Mouse (Mus musculus) hindbrain, embryonic 15.5 days (tissue): ENCODE measurements around the gene Sgca. TPM values are rescaled to one million over a fixed set of nuclear protein-coding genes. Genes with fewer than 3 reads are reported as not detected.

Experiments
- ATAC-seq: fragments of 200-750 bp; cut with Nextera tagmentation; 2 replicates; pipeline ENCODE4 v1.8.0; 2017; ENCODE audit warnings: low read depth, moderate number of reproducible peaks, moderate TSS enrichment; ENCODE audit not compliant: low FRiP score
- H3K27ac ChIP-seq: fragments of 300-500 bp; sonication (generic); replicated peaks from 2 replicates; pipeline ENCODE4 v1.5.1; 2015; ENCODE audit warnings: mild to moderate bottlenecking, inconsistent platforms
- H3K27me3 ChIP-seq: fragments of 300-500 bp; sonication (generic); 2 replicates; pipeline ENCODE4 v1.6.1; 2015; ENCODE audit warnings: control low read depth, inconsistent platforms
- H3K36me3 ChIP-seq: fragments of 300-500 bp; sonication (generic); 2 replicates; pipeline ENCODE4 v1.6.1; 2015; ENCODE audit warnings: control low read depth, inconsistent platforms
- H3K4me1 ChIP-seq: fragments of 300-500 bp; sonication (generic); replicated peaks from 2 replicates; pipeline ENCODE4 v1.6.1; 2015; ENCODE audit warnings: control low read depth, inconsistent platforms
- H3K4me2 ChIP-seq: fragments of 300-500 bp; sonication (generic); 2 replicates; pipeline ENCODE4 v1.6.1; 2015; ENCODE audit warnings: moderate library complexity, mild to moderate bottlenecking, inconsistent platforms
- H3K4me3 ChIP-seq: fragments of 300-500 bp; sonication (generic); 2 replicates; pipeline ENCODE4 v1.5.1; 2015; ENCODE audit warnings: mild to moderate bottlenecking, inconsistent platforms
- H3K9ac ChIP-seq: fragments of 300-500 bp; sonication (generic); 2 replicates; pipeline ENCODE4 v1.6.1; 2015; ENCODE audit warnings: inconsistent platforms
- H3K9me3 ChIP-seq: fragments of 300-500 bp; sonication (generic); 2 replicates; pipeline ENCODE4 v1.6.1; 2016; ENCODE audit warnings: control low read depth, inconsistent platforms
- WGBS: fragments of 180-500 bp; shearing (Covaris S2); methylation state at CpG from one replicate; pipeline ENCODE4 v1.1.7; 2015; 5-methylcytosine and 5-hydroxymethylcytosine counted together
- polyA plus RNA-seq: library from polyadenylated mRNA; unstranded; fragments of >200 nt; fragmentation: Nextera tagmentation; extraction: Ambion mirVana; gene quantifications from 2 replicates; pipeline ENCODE4 v1.2.1, GENCODE M21; 2015

The Sgca gene
- polyA plus RNA-seq, 1 experiment from 2014 or later, result 0.19 TPM

- H3K4me1 ChIP-seq, result 0 out of 2 replicates have a peak, but pooled peaks cover 9% of the 10 kb centered on the region
- no peaks in the 10 kb centered on the region for H3K27me3 ChIP-seq
- no peak overlapping the region for H3K4me3 ChIP-seq
- no peaks in the 10 kb centered on the region for H3K36me3 ChIP-seq
- no peak for ATAC-seq
- WGBS, result 89% methylated on average over 9 of the region's 9 CpGs
- no peak overlapping the region for H3K9ac ChIP-seq
- peak overlapping the region; percentile 58 for H3K27ac ChIP-seq
- no peak overlapping the region for H3K4me2 ChIP-seq
- H3K9me3 ChIP-seq, result no peaks in the 10 kb centered on the region
Measured at GRCm38 (mm10) chr11:94957693-94958064, 18.4 kb downstream of the Sgca start.

GRCm38 (mm10) chr11:94955103-94955502 is 21.0 kb downstream of the Sgca start:
- Histone ChIP-seq H3K27me3 (no peaks in the 10 kb centered on the region), H3K9me3 (no peaks in the 10 kb centered on the region), H3K4me3 (no peak overlapping the region), H3K36me3 (no peaks in the 10 kb centered on the region), H3K4me2 (no peak overlapping the region), H3K27ac (no peak overlapping the region), H3K4me1 (peaks cover 15% of the 10 kb centered on the region; the same call in 1 of the 2 replicates), H3K9ac (no peak overlapping the region)
- no peak for ATAC-seq
- 68% methylated on average over 9 of the region's 9 CpGs for WGBS

DNA sequence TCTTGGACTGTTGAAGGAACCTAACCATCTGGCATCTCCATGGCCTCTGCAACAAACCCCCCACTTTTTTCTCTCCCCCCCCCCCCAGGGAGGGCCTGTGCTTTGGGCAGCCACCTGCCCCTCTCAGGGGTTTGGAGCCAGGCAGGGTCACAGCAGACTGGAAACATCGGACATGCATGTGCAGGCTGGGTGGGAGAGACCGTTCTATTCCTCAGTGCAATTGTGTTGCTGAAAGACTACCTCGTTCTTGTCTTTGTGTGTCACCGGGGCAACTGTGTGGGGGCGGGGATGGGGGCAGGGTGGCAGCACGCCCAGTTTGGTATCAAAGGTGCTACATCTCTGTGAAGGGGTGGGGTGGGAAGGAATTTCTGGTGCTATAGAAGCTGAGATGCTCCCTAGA is 24.0 kb downstream of the Sgca start:
- no peak overlapping the region for H3K4me3 ChIP-seq
- peaks cover 6% of the 10 kb centered on the region; the same call in 1 of the 2 replicates for H3K4me1 ChIP-seq
- H3K27me3 ChIP-seq, result no peaks in the 10 kb centered on the region
- 3% methylated on average over 6 of the region's 6 CpGs for WGBS
- H3K36me3 ChIP-seq, result no peaks in the 10 kb centered on the region
- H3K27ac ChIP-seq, result no peak overlapping the region
- ATAC-seq, result no peak
- H3K9me3 ChIP-seq, result no peaks in the 10 kb centered on the region
- no peak overlapping the region for H3K9ac ChIP-seq
- no peak overlapping the region for H3K4me2 ChIP-seq

GRCm38 (mm10) chr11:94945236-94945635 is 30.9 kb downstream of the Sgca start:
- no peaks in the 10 kb centered on the region for H3K36me3 ChIP-seq
- no peak for ATAC-seq
- 87% methylated on average over 12 of the region's 12 CpGs for WGBS

GRCm38 (mm10) chr11:94944295-94944694 is 31.8 kb downstream of the Sgca start:
- Histone ChIP-seq H3K36me3 (no peaks in the 10 kb centered on the region), H3K4me3 (no peak overlapping the region), H3K9ac (no peak overlapping the region), H3K4me1 (no peaks in the 10 kb centered on the region), H3K27ac (no peak overlapping the region), H3K4me2 (no peak overlapping the region), H3K9me3 (no peaks in the 10 kb centered on the region), H3K27me3 (peaks cover 8% of the 10 kb centered on the region; the same call in 1 of the 2 replicates)
- 24% methylated on average over 8 of the region's 8 CpGs for WGBS
- no peak for ATAC-seq

More at GRCm38 (mm10) chr11:94945236-94945635, 30.9 kb downstream of the Sgca start:
- no peak overlapping the region for H3K4me2 ChIP-seq
- no peak overlapping the region for H3K4me3 ChIP-seq
- no peaks in the 10 kb centered on the region for H3K4me1 ChIP-seq
- H3K9me3 ChIP-seq, result no peaks in the 10 kb centered on the region
- no peak overlapping the region for H3K9ac ChIP-seq
- no peak overlapping the region for H3K27ac ChIP-seq
- 0 out of 2 replicates have a peak, but pooled peaks cover 4% of the 10 kb centered on the region for H3K27me3 ChIP-seq

DNA sequence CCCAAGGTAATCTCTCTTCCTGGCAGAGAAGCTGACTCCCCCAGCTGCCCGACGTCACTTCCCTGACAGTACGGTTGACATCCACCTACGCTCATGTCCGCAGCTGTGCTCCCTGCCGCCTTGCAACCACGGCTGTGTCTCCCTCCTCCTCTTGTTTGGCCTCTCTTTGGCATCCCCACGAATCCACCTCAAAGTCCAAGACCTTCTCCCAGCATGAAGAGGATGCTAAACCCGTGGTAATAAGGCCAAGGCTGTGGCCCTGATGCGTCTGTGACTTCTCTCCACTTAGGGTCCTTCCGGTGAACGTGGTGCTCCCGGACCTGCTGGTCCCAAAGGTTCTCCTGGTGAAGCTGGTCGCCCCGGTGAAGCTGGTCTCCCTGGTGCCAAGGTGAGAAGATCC is 33.1 kb downstream of the Sgca start:
- no peak overlapping the region for H3K4me2 ChIP-seq
- WGBS, result 84% methylated on average over 15 of the region's 15 CpGs
- ATAC-seq, result no peak

GRCm38 (mm10) chr11:94942282-94943023 is 33.7 kb downstream of the Sgca start:
- Histone ChIP-seq H3K27ac (no peak overlapping the region), H3K4me3 (no peak overlapping the region), H3K9me3 (no peaks in the 10 kb centered on the region), H3K4me1 (peaks cover 8% of the 10 kb centered on the region), H3K36me3 (no peaks in the 10 kb centered on the region), H3K9ac (no peak overlapping the region), H3K27me3 (peaks cover 26% of the 10 kb centered on the region), H3K4me2 (no peak overlapping the region)
- WGBS, result 51% methylated on average over 13 of the region's 13 CpGs
- no peak for ATAC-seq

More for the DNA sequence above, 33.1 kb downstream of the Sgca start:
- no peaks in the 10 kb centered on the region for H3K9me3 ChIP-seq
- no peak overlapping the region for H3K9ac ChIP-seq
- H3K4me3 ChIP-seq, result no peak overlapping the region
- H3K36me3 ChIP-seq, result no peaks in the 10 kb centered on the region
- H3K27ac ChIP-seq, result no peak overlapping the region
- H3K4me1 ChIP-seq, result 0 out of 2 replicates have a peak, but pooled peaks cover 2% of the 10 kb centered on the region
- H3K27me3 ChIP-seq, result peaks cover 20% of the 10 kb centered on the region

DNA sequence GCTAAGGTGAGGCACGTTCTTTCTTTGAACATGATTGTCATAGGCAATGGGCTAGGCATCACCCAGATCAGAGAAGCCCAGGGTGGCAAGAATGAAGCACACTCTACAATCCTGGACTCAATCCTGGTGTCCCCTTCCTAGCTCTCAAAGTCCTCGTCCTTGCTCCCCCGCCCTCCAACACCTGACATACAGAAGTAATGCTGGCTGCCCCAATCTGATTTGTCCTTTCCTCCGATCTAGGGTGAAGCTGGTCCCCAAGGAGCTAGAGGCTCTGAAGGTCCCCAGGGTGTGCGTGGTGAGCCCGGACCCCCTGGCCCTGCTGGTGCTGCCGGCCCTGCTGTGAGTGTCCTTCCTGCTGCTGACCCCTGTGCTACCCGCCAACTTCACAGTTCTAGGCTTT is 34.4 kb downstream of the Sgca start:
- no peak overlapping the region for H3K4me3 ChIP-seq
- no peaks in the 10 kb centered on the region for H3K36me3 ChIP-seq
- H3K9ac ChIP-seq, result no peak overlapping the region
- no peak overlapping the region for H3K27ac ChIP-seq
- H3K4me2 ChIP-seq, result no peak overlapping the region
- 86% methylated on average over 8 of the region's 8 CpGs for WGBS
- H3K4me1 ChIP-seq, result peaks cover 13% of the 10 kb centered on the region
- no peaks in the 10 kb centered on the region for H3K9me3 ChIP-seq
- peaks cover 31% of the 10 kb centered on the region for H3K27me3 ChIP-seq
- ATAC-seq, result no peak

- H3K27me3 ChIP-seq, result peaks cover 37% of the 10 kb centered on the region
- WGBS, result 43% methylated on average over 9 of the region's 9 CpGs
- ATAC-seq, result no peak
- H3K4me1 ChIP-seq, result peaks cover 16% of the 10 kb centered on the region
- no peaks in the 10 kb centered on the region for H3K36me3 ChIP-seq
- H3K4me3 ChIP-seq, result no peak overlapping the region
- H3K9ac ChIP-seq, result no peak overlapping the region
- H3K9me3 ChIP-seq, result no peaks in the 10 kb centered on the region
- no peak overlapping the region for H3K27ac ChIP-seq
- H3K4me2 ChIP-seq, result no peak overlapping the region
Measured at GRCm38 (mm10) chr11:94941121-94941520, 35.0 kb downstream of the Sgca start.

GRCm38 (mm10) chr11:94939280-94939679 is 36.8 kb downstream of the Sgca start:
- H3K27me3 ChIP-seq, result peaks cover 51% of the 10 kb centered on the region

GRCm38 (mm10) chr11:94938296-94938695 is 37.8 kb downstream of the Sgca start:
- H3K4me3 ChIP-seq, result peak overlapping the region; percentile 32; the same call in 1 of the 2 replicates
- H3K27me3 ChIP-seq, result peaks cover 60% of the 10 kb centered on the region
- no peaks in the 10 kb centered on the region for H3K9me3 ChIP-seq
- no peaks in the 10 kb centered on the region for H3K36me3 ChIP-seq
- no peak overlapping the region for H3K27ac ChIP-seq
- H3K9ac ChIP-seq, result no peak overlapping the region
- H3K4me1 ChIP-seq, result peaks cover 16% of the 10 kb centered on the region
- no peak for ATAC-seq
- WGBS, result 23% methylated on average over 9 of the region's 9 CpGs
- peak overlapping the region; percentile 69 for H3K4me2 ChIP-seq

More at GRCm38 (mm10) chr11:94939280-94939679, 36.8 kb downstream of the Sgca start:
- no peak overlapping the region for H3K4me3 ChIP-seq
- H3K4me2 ChIP-seq, result no peak overlapping the region
- H3K9ac ChIP-seq, result no peak overlapping the region
- H3K27ac ChIP-seq, result no peak overlapping the region
- 26% methylated on average over 4 of the region's 4 CpGs for WGBS
- peaks cover 16% of the 10 kb centered on the region for H3K4me1 ChIP-seq
- H3K9me3 ChIP-seq, result no peaks in the 10 kb centered on the region
- H3K36me3 ChIP-seq, result no peaks in the 10 kb centered on the region
- ATAC-seq, result no peak

GRCm38 (mm10) chr11:94937787-94938186 is 38.3 kb downstream of the Sgca start:
- ATAC-seq, result no peak
- H3K4me2 ChIP-seq, result peak overlapping the region; percentile 69
- peaks cover 16% of the 10 kb centered on the region for H3K4me1 ChIP-seq
- H3K9me3 ChIP-seq, result no peaks in the 10 kb centered on the region
- peak overlapping the region; percentile 32 for H3K4me3 ChIP-seq
- no peak overlapping the region for H3K9ac ChIP-seq
- H3K36me3 ChIP-seq, result no peaks in the 10 kb centered on the region
- H3K27me3 ChIP-seq, result peaks cover 65% of the 10 kb centered on the region
- H3K27ac ChIP-seq, result no peak overlapping the region
- 3% methylated on average over 15 of the region's 15 CpGs for WGBS
